Mouse (Mus musculus): Measurements from ENCODE around the gene Plekhh2. TPM values are rescaled to one million over a fixed set of nuclear protein-coding genes. Genes with fewer than 3 reads are reported as not detected.
A peak's percentile ranks its signal among the peaks of the same experiment; 100 is the strongest.

The Plekhh2 gene
- polyA plus RNA-seq (2015; fragmentation: Nextera tagmentation; extraction: Ambion mirVana): 0.89 and 1.7 TPM in 2 replicates

DNA sequence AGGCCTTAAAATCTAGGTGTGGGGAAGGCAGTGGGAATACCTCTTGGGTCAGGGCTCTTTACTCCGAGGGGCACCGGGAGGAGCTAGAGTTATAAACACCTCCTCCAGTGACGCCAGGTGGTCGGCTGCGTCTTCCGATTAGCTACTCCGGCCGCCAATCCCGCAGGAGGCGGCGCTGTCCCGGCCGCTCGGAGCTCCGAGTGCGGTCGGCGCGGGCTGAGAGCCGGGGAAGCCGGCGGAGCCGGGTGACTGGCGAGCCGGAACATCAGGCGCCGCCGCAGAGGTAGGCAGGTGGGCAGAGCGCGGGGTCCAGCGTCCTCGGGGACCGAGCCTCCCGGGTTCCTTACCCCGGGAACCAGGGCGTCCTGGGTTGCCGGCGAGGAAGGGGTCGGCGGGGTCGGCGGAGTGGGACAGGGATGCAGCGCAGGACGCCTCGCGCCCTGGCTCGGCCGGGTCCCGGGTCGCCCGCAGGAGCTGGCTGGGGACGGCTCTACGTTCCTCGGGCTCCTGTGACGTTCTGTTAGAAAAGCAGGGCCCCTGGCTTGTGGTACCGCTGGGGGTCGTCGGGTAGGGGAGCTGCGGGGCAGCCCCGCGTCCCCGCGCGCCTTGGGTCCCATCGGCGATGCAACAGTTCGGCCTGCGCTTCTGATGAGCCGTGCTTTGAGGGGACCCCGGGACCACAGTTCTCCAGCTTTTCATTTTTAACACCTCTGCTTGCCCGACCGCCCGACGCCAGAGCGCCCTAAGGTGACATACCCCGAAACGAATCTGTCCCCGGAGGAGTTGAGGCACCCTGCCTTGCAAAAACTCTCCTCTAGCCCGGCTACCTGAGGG lies at the start of gene Plekhh2:
Gene Plekhh2, plus strand, starts transcription at position 214 of the 834 bp plus-strand sequence.
- Histone ChIP-seq H3K4me2 (peak within 1 kb of the TSS; percentile 94), H3K27ac (no peak within 1 kb of the TSS), H3K27me3 (0 out of 2 replicates have a peak, but pooled peaks cover 6% of the 10 kb centered on the region), H3K9ac (peak within 1 kb of the TSS; percentile 85), H3K9me3 (replicated peaks) (no peaks in the 10 kb centered on the region), H3K4me3 (peak within 1 kb of the TSS; percentile 74), H3K4me1 (peaks cover 19% of the 10 kb centered on the region), H3K36me3 (ENCODE audit: poor library complexity, severe bottlenecking) (no peaks in the 10 kb centered on the region)
- under 1% methylated on average over 79 of the region's 79 CpGs for WGBS
- ATAC-seq: peak; percentile 94

DNA sequence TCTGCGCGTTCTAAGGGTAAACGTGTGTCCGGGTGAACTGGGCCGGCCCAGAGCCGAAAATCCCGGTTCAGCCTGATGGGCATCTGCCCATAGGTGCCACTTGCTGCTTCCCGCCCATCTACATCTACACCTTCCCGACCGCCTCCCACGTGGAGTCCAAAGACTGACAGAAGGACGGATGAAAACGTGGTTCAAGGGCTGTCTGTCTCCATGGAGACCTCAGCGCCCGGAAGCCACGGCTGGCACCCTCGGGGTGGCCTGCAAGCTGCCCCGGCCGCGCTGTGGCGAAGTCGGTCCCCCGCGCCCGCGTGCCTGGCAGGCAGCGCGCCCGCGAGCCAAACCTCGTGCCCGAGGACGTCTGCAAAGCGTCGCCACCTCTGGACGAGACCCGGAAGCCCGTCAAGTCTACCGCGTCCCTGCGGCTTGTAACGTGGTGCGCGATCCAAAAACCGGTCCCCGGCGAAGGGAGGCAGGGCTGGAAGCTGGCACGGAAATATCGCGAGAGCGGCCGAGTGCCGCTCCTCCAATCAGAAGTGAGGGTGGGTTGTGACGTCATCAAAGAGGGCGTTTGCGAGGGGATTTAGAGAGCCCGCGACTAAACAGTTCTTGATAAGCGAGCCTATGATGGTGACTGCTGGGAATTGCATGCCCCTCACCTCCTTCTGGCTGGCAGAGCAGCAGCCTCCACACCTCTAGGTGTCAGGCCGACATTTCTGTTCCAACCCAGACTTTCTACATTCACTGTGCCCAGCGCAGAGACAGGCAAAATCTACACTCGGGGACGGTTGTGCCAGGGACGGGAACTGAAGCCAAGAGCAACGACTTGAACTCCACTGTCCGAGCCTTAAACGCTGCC lies 45.7 kb upstream of the Plekhh2 start, which contains the start of gene Thada:
Gene Thada, minus strand, starts transcription at position 453 of the 856 bp plus-strand sequence.
- ATAC-seq: peak; percentile 99
- Histone ChIP-seq H3K27me3 (no peaks in the 10 kb centered on the region), H3K9me3 (replicated peaks) (no peaks in the 10 kb centered on the region), H3K4me2 (peak within 1 kb of the TSS; percentile 86), H3K4me3 (peak within 1 kb of the TSS; percentile 88), H3K9ac (peak within 1 kb of the TSS; percentile 89), H3K4me1 (peaks cover 15% of the 10 kb centered on the region), H3K36me3 (ENCODE audit: poor library complexity, severe bottlenecking) (peaks cover 6% of the 10 kb centered on the region), H3K27ac (peak within 1 kb of the TSS; percentile 87)
- WGBS: under 1% methylated on average over 67 of the region's 67 CpGs

DNA sequence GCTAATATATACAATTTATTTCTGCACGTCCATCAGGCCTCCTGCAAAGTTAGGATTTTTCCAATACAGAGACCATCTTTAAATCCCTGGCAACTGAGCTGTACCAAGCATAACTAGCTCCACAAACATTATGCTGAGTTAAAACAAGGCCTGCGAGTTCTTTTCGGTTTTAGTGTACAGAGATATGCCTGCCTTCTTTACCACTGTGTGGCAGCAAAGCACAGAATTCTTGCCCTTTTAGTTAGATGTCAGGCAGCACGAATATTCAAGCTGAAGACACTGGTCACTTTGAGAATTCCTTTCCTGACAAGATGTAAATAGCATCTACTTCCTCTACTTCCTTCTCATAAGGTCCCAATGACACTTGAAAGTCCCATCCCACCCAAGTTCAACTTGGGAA lies 37.4 kb upstream of the Plekhh2 start:
- Histone ChIP-seq H3K4me1 (no peaks in the 10 kb centered on the region), H3K9ac (no peak overlapping the region), H3K27me3 (no peaks in the 10 kb centered on the region), H3K4me2 (no peak overlapping the region), H3K9me3 (replicated peaks) (no peaks in the 10 kb centered on the region), H3K4me3 (no peak overlapping the region), H3K36me3 (ENCODE audit: poor library complexity, severe bottlenecking) (no peaks in the 10 kb centered on the region), H3K27ac (no peak overlapping the region)
- 61% methylated on average over 4 of the region's 4 CpGs for WGBS
- no peak for ATAC-seq

DNA sequence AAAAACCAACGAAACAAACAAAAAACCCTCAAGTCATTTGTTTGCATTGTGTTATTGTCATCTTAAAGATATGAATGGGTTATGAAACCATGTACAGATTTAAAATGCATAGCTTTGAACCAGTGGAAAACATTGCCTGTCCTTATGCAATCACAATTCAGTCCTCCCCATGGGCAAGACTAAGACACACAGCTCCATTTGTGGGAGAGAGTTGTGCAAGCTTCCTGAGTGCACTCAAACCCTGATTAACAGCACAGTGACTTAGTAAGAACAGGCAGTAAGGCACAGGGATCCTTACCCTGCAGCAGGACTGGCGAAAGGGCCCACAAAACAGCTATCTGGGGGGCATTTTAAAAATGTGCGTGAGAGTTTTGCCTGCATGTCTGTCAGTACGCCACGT lies 34.5 kb upstream of the Plekhh2 start:
- H3K4me3 ChIP-seq: no peak overlapping the region
- H3K27me3 ChIP-seq: no peaks in the 10 kb centered on the region
- H3K4me2 ChIP-seq: no peak overlapping the region
- ATAC-seq: no peak
- H3K9me3 ChIP-seq (replicated peaks): no peaks in the 10 kb centered on the region
- H3K27ac ChIP-seq: no peak overlapping the region
- WGBS: 87% methylated on average over 5 of the region's 5 CpGs
- no peak overlapping the region for H3K9ac ChIP-seq
- H3K4me1 ChIP-seq: peaks cover 8% of the 10 kb centered on the region
- no peaks in the 10 kb centered on the region for H3K36me3 ChIP-seq (ENCODE audit: poor library complexity, severe bottlenecking)

DNA sequence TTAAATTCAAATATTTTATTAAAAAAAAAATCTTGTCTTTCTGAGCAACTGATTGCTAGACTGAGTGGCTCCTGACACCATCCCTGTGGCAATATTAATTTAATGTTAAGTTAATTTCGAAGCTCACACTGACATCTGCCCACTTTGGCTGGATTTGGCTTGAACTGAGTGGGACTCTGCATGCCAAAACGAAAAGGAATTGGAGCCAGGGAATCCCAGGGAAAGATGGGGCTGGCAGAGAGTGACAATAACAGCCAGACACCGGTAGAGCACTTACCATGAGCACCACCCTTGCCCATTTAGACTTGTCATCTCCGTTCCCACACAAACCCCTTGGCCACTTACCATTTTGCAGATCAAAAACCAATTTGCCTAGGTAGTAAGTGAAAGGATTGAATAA lies 33.4 kb upstream of the Plekhh2 start:
- ATAC-seq: no peak
- Histone ChIP-seq H3K9ac (no peak overlapping the region), H3K4me3 (no peak overlapping the region), H3K4me1 (peaks cover 8% of the 10 kb centered on the region), H3K36me3 (ENCODE audit: poor library complexity, severe bottlenecking) (no peaks in the 10 kb centered on the region), H3K4me2 (no peak overlapping the region), H3K27me3 (no peaks in the 10 kb centered on the region), H3K9me3 (replicated peaks) (no peaks in the 10 kb centered on the region), H3K27ac (no peak overlapping the region)
- 85% methylated on average over 4 of the region's 4 CpGs for WGBS

DNA sequence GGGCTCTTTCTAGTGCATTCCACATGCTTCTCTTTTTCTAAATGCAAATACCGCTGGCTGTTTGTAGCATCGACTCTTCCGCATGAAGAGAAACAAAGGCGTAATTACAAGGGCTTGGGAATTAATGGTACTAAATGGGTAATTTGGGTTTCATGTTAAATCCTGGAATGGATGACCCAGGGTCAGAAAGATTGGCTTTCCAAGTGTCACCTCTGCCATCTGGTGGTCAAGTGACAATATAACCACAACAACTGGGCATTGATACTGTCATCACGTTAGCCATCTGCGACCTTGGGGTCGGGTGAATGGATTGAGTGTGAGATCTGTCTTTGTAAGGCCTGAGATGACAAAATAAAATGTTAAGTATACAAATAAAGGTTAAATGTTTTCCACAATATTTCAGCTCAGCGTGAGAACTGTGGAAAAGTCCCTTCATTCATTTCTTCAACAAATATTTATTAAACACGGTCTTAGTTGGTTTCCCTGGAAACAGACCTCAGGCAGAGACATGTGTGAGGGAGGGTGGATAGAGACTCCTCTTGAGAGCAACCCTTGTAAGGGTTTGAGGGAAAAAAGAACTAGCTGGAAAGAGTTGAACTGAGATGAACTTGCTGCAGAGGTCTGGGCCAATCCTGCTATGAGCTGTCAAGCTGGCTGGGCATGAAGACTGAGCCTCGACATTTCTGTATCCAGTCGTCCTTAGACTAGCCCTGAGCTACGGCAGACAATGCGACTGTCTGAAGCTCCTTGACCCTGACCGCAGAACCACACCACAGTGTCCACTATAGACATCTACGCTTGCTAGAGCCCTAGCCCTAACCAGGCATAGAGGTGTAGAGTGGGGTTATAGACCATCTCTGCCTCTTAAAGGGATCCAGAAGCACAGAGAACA lies 31.0 kb upstream of the Plekhh2 start:
- H3K4me2 ChIP-seq: no peak overlapping the region
- no peaks in the 10 kb centered on the region for H3K36me3 ChIP-seq (ENCODE audit: poor library complexity, severe bottlenecking)
- no peak; the same call in 1 of the 2 replicates for ATAC-seq
- no peak overlapping the region for H3K9ac ChIP-seq
- no peak overlapping the region for H3K27ac ChIP-seq
- 49% methylated on average over 15 of the region's 15 CpGs for WGBS
- no peaks in the 10 kb centered on the region for H3K9me3 ChIP-seq (replicated peaks)
- H3K27me3 ChIP-seq: no peaks in the 10 kb centered on the region
- H3K4me3 ChIP-seq: no peak overlapping the region
- H3K4me1 ChIP-seq: peaks cover 8% of the 10 kb centered on the region

DNA sequence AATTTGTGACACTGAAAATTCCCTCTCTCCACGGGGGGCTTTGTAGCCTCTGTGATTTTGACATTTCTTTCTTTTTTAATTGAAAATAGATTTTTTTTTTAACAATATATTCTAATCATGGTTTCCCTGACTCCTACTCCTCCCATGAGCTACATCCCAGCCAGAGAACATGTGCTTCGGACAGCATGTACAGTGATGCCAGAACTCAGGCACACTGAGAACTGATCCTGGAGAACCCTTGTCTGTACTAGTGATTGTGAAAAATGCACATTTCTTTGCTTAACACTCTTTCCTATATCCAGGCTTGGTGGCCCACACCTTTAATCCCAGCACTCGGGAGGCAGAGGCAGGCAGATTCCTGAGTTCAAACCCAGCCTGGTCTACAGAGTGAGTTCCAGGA lies 28.9 kb upstream of the Plekhh2 start:
- no peak for ATAC-seq
- H3K27me3 ChIP-seq: no peaks in the 10 kb centered on the region

DNA sequence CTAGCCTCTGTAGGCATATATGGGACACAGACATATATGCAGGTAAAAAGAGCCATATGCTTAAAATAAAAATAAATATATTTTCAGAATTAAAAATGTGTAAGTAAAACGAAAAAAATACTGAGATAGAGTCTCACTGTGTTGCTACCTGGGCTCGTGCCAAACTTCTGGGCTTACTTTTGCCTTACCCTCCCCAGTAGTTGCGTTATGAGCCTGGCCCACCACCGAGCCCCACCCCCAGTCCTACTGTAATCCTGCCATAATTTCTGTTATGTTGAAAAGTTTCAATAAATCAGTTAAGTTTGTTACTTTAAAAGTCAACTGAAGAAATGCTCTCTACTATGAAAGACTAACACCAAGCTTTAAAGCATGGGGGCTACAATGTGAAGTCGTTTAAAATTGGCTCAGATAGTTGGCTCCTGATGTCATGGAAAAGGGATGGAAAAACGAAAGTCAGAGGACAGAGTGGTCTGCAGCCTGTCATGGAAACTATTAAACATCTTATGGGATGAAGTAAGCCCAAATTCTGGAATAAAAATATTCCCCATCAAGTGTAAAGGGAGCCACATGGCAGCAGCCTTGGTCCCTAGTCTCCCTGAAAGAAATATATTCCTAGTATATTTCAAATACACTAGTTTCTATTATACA lies 27.9 kb upstream of the Plekhh2 start:
- WGBS: 80% methylated on average over 6 of the region's 6 CpGs
- H3K36me3 ChIP-seq (ENCODE audit: poor library complexity, severe bottlenecking): no peaks in the 10 kb centered on the region
- H3K27me3 ChIP-seq: no peaks in the 10 kb centered on the region
- ATAC-seq: no peak
- no peaks in the 10 kb centered on the region for H3K9me3 ChIP-seq (replicated peaks)
- no peak overlapping the region for H3K9ac ChIP-seq
- peaks cover 8% of the 10 kb centered on the region for H3K4me1 ChIP-seq
- no peak overlapping the region for H3K4me3 ChIP-seq
- no peak overlapping the region for H3K27ac ChIP-seq
- no peak overlapping the region for H3K4me2 ChIP-seq

More for the DNA sequence above, 28.9 kb upstream of the Plekhh2 start:
- Histone ChIP-seq H3K9ac (no peak overlapping the region), H3K4me3 (no peak overlapping the region), H3K4me2 (no peak overlapping the region), H3K4me1 (peaks cover 8% of the 10 kb centered on the region), H3K27ac (no peak overlapping the region), H3K36me3 (ENCODE audit: poor library complexity, severe bottlenecking) (no peaks in the 10 kb centered on the region), H3K9me3 (replicated peaks) (no peaks in the 10 kb centered on the region)
- WGBS: 90% methylated on average over 3 of the region's 3 CpGs

DNA sequence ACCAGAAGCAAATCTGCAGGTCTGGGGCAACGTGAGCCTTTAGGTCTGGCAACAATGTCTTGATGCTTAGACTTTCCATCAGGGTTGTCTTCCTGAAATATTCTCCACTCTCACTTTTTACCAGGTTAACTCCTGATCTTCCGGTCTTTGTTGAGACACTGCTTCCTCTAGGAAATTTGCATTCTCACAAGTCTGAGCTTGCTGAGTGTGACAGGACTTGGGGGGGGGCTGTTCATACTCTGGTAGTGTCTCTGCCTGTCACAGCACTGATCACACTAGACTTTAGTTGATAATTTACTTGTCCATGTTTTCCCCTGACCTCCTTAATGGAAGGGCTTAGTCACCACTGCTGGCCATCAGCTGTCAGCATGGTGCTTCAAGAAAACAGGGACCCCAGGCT lies 24.3 kb upstream of the Plekhh2 start:
- Histone ChIP-seq H3K9ac (no peak overlapping the region), H3K4me3 (no peak overlapping the region), H3K27ac (no peak overlapping the region), H3K27me3 (no peaks in the 10 kb centered on the region), H3K4me1 (no peaks in the 10 kb centered on the region), H3K36me3 (ENCODE audit: poor library complexity, severe bottlenecking) (no peaks in the 10 kb centered on the region), H3K4me2 (no peak overlapping the region), H3K9me3 (replicated peaks) (no peaks in the 10 kb centered on the region)
- WGBS: 83% methylated on average over 2 of the region's 2 CpGs
- no peak for ATAC-seq

DNA sequence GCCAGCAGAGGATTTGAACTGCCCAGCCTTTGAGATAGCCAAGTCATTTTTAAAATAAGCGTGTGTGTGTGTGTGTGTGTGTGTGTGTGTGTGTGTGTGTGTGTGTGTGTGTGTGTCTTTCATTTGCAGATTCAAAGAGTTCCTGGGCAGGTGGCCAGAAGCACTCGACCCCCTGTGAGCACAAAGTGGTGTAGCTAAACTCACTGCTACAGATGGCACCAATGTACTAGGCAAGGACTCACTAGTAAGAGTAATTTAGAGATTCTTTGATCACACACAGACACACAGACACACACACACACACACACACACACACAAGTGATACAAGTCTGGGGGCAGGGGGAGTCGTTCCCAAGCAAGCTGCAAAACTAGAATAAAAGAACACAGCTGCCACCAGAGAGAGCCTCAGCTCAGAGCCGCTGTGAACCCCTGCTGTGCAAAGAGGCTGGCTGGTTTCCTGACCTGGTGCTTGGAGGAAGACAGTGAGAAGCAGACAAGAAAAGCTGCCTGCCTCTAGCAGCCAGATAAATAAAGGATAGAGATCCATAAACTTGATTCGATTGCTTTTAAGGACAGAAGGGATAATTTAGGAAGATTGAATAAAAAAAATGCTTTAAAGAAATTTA lies 19.3 kb upstream of the Plekhh2 start:
- Histone ChIP-seq H3K4me3 (no peak overlapping the region), H3K4me1 (no peaks in the 10 kb centered on the region), H3K36me3 (ENCODE audit: poor library complexity, severe bottlenecking) (no peaks in the 10 kb centered on the region), H3K4me2 (no peak overlapping the region), H3K9ac (no peak overlapping the region), H3K27me3 (no peaks in the 10 kb centered on the region), H3K9me3 (replicated peaks) (no peaks in the 10 kb centered on the region), H3K27ac (no peak overlapping the region)
- ATAC-seq: no peak
- 23% methylated on average over 5 of the region's 5 CpGs for WGBS

DNA sequence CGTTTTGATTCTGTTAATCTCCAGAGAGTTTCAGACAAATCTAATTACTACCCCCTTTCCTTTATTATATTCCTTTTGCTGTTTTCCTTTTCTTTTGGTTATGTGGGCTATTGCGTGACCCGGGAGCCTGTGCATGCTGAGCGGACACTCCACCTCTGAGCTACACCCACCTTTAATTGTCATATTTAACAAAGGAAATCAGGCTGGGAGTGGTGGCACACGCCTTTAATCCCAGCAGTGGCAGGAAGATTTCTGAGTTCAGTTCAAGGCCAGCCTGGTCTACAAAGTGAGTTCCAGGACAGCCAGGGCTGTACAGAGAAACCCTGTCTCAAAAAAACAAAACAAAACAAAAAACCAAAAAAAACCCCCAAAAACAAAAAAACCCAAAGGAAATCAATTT lies 14.7 kb upstream of the Plekhh2 start:
- Histone ChIP-seq H3K4me1 (peaks cover 6% of the 10 kb centered on the region; the same call in 1 of the 2 replicates), H3K27ac (no peak overlapping the region), H3K9ac (no peak overlapping the region), H3K27me3 (no peaks in the 10 kb centered on the region), H3K4me3 (no peak overlapping the region), H3K4me2 (no peak overlapping the region), H3K9me3 (replicated peaks) (no peaks in the 10 kb centered on the region), H3K36me3 (ENCODE audit: poor library complexity, severe bottlenecking) (no peaks in the 10 kb centered on the region)
- WGBS: 78% methylated on average over 5 of the region's 5 CpGs
- no peak for ATAC-seq
